Mouse (Mus musculus): Measurements from ENCODE around the gene Polr1b.

DNA sequence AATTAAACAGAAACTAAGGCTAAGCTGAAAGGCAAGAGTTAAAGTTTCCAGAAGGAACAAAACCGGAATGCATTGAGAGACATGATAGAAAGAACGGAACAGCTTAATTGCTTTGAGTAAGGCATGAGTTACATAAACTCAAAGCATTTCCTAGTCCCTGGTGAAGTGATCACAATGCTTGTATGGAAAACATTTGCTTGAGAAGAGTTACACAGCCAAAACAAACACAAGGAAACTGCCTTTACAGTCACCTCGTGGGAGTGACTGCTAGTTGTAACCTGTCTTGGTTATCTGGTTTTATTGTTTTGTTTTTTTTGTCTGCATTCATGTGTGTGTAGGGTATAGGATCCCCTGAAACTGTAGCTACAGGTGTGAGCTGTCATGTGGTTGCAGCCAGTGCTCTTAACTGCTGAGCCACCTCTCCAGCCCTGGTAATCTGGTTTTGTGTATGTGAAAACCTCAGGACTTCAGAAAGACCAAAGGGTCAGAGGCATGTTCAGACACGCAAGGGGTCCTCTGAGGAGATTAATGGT is 48.3 kb upstream of the Polr1b start:
- no peak for TF ChIP-seq POLR2A (IDR thresholded peaks at IDR 0.05; ENCODE audit: borderline replicate concordance, extremely low read depth, insufficient read depth, insufficient read length, poor library complexity, severe bottlenecking)
- TF ChIP-seq CTCF (IDR thresholded peaks at IDR 0.05; ENCODE audit: borderline replicate concordance, extremely low read depth, insufficient read depth, insufficient read length) = no peak
